In genomic region chr2:4882249-4882791, GRCm38 (mm10) we compare ENCODE assay signal across 8 mouse cellular contexts. TPM values are rescaled to one million over a fixed set of nuclear protein-coding genes. Genes with fewer than 3 reads are reported as not detected.
DNase-seq lines count a peak whose midpoint lies in the region; ATAC-seq lines count a peak whose summit lies in the region.

No protein-coding gene starts in this region.

- H3K27ac ChIP-seq in limb, embryonic 11.5 days (replicated peaks; ENCODE audit: low read depth, low read length): peak overlapping the region; percentile 100
- H3K27ac ChIP-seq in midbrain, embryonic 11.5 days (ENCODE audit: low read depth, low read length): peak overlapping the region; percentile 100

- no peaks in the 10 kb centered on the region for H3K27me3 ChIP-seq in limb, embryonic 11.5 days (ENCODE audit: control insufficient read depth, insufficient read depth, low read length)
- no peaks in the 10 kb centered on the region for H3K27me3 ChIP-seq in midbrain, embryonic 11.5 days (ENCODE audit: control insufficient read depth, insufficient read depth, low read length)
- H3K27me3 ChIP-seq in splenic B cell, adult 2 months (ENCODE audit: control insufficient read depth, insufficient read depth, low read length, poor library complexity, severe bottlenecking): no peaks in the 10 kb centered on the region

- peaks cover 8% of the 10 kb centered on the region for H3K4me1 ChIP-seq in limb, embryonic 11.5 days (ENCODE audit: control insufficient read depth, insufficient read depth, low read length)
- H3K4me1 ChIP-seq in midbrain, embryonic 11.5 days (ENCODE audit: control insufficient read depth, insufficient read depth, low read length): peaks cover 14% of the 10 kb centered on the region; the same call in 1 of the 2 replicates

- H3K9me3 ChIP-seq in limb, embryonic 11.5 days (ENCODE audit: control insufficient read depth, low read length): no peaks in the 10 kb centered on the region
- H3K9me3 ChIP-seq in midbrain, embryonic 11.5 days (ENCODE audit: control insufficient read depth, low read length): no peaks in the 10 kb centered on the region

- peak; percentile 1 to 10 for DNase-seq in monocyte, adult 2 months (ENCODE audit: low read depth in 1 of 2, low spot score in 2 of 2)
- peak; percentile 71 to 75 for DNase-seq in cerebellum, postnatal 36 days
- DNase-seq in frontal cortex, postnatal 25 days (ENCODE audit: low spot score in 2 of 2): peak; percentile 56 to 65
- peak; percentile 75 for DNase-seq in induced T-regulatory cell, adult 2 months (ENCODE audit: low read depth)
- DNase-seq in limb, embryonic 11.5 days (ENCODE audit: low spot score): peak; percentile 88
- DNase-seq in midbrain, embryonic 11.5 days (ENCODE audit: low spot score, missing footprints): peak; percentile 95
- peak; percentile 51 for DNase-seq in splenic B cell, adult 2 months (ENCODE audit: low read depth, low spot score)

- peak overlapping the region; percentile 100 for H3K9ac ChIP-seq in limb, embryonic 11.5 days (ENCODE audit: low read length)
- H3K9ac ChIP-seq in midbrain, embryonic 11.5 days (ENCODE audit: low read length): peak overlapping the region; percentile 100

- peak overlapping the region; percentile 86 for H3K4me3 ChIP-seq in limb, embryonic 11.5 days (ENCODE audit: low read depth, low read length)
- peak overlapping the region; percentile 89 for H3K4me3 ChIP-seq in midbrain, embryonic 11.5 days (ENCODE audit: low read depth, low read length)

- no peak for ATAC-seq in monocyte, adult 5-6 weeks (replicated peaks; ENCODE audit: insufficient number of reproducible peaks, low FRiP score, low TSS enrichment, poor library complexity, severe bottlenecking)
- peak; percentile 79 for ATAC-seq in limb, embryonic 11.5 days (ENCODE audit: insufficient number of reproducible peaks, low FRiP score, low TSS enrichment, low read depth)
- ATAC-seq in midbrain, embryonic 11.5 days (ENCODE audit: low FRiP score): peak; percentile 71

- under 1% methylated on average over 56 of the region's 63 CpGs for WGBS in limb, embryonic 11.5 days
- WGBS in midbrain, embryonic 11.5 days: under 1% methylated on average over 60 of the region's 63 CpGs

- H3K36me3 ChIP-seq in limb, embryonic 11.5 days (ENCODE audit: control insufficient read depth, insufficient read depth, low read length): peaks cover 6% of the 10 kb centered on the region
- H3K36me3 ChIP-seq in midbrain, embryonic 11.5 days (ENCODE audit: control insufficient read depth, insufficient read depth, low read length): peaks cover 4% of the 10 kb centered on the region; the same call in 1 of the 2 replicates
- H3K36me3 ChIP-seq in splenic B cell, adult 2 months (ENCODE audit: control insufficient read depth, insufficient read depth, low read length, poor library complexity, severe bottlenecking): no peaks in the 10 kb centered on the region

- peak overlapping the region; percentile 63 for H3K4me2 ChIP-seq in limb, embryonic 11.5 days (ENCODE audit: low read depth, severe bottlenecking)
- H3K4me2 ChIP-seq in midbrain, embryonic 11.5 days: peak overlapping the region; percentile 84

RNA-seq across cellular contexts. Expression of gene Sephs1, which starts 1.0 kb away (rescaled TPM):
- 15.1 to 23.1 TPM (median 21.2 TPM) in 3 replicates for total RNA-seq in monocyte, adult 5-6 weeks (2017)
- polyA plus RNA-seq in limb, embryonic 11.5 days (2014; fragmentation: Nextera tagmentation; extraction: Ambion mirVana): 158 TPM in 2 replicates
- polyA plus RNA-seq in midbrain, embryonic 11.5 days (2014; fragmentation: Nextera tagmentation; extraction: Ambion mirVana): 134 and 140 TPM in 2 replicates

RNA-seq across cellular contexts. Expression of gene Phyh, which starts 36.5 kb away (rescaled TPM):
- total RNA-seq in monocyte, adult 5-6 weeks (2017): 80.2 to 110 TPM (median 109 TPM) in 3 replicates
- polyA plus RNA-seq in limb, embryonic 11.5 days (2014; fragmentation: Nextera tagmentation; extraction: Ambion mirVana): 48.4 and 51.7 TPM in 2 replicates
- 44.8 and 48.8 TPM in 2 replicates for polyA plus RNA-seq in midbrain, embryonic 11.5 days (2014; fragmentation: Nextera tagmentation; extraction: Ambion mirVana)

Comparison
In these comparisons a context has a peak if more than half of its experiments do, and no peak if none do; other contexts are left out.
1. DNase-seq: peak in every context shown above with its lines; median percentile 95 in midbrain, embryonic 11.5 days; 88 in limb, embryonic 11.5 days; 75 in induced T-regulatory cell, adult 2 months; 73 in cerebellum, postnatal 36 days; 60 in frontal cortex, postnatal 25 days; 51 in splenic B cell, adult 2 months; 6 in monocyte, adult 2 months.